Mouse (Mus musculus): ENCODE measurements around the gene Acss3. TPM values are rescaled to one million over a fixed set of nuclear protein-coding genes. Genes with fewer than 3 reads are reported as not detected.

Acss3 gene
- polyA plus RNA-seq, 1 experiment, result not detected

DNA sequence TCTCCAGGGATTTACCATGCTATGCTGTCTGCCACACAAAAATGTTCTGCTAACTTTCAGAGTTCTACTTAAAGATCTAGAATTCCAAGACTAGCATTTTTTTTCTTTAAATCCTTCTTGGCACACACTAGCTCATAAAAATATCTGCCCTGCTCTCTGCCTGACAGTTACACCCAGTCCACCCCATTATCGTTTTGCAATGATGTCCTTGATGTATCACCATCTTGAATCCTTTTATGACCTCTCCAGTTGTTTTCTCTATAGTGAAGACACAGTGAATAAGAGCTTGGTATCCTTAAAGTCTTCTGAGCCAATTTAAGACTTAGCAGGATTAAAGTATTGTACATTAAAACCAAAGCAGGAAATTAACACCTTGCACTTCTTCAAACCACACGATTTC, 4.3 kb downstream of the Acss3 start:
- WGBS, result 93% methylated on average over 2 of the region's 2 CpGs
- no peak for TF ChIP-seq POLR2A (IDR thresholded peaks at IDR 0.05; ENCODE audit: insufficient read depth, low read depth, low read length)
- no peak for TF ChIP-seq CTCF (IDR thresholded peaks at IDR 0.05; ENCODE audit: insufficient read depth, low read depth, low read length)
- Histone ChIP-seq H3K4me3 (ENCODE audit: insufficient read depth, low read depth, low read length) (no peak overlapping the region), H3K4me1 (ENCODE audit: control insufficient read depth, insufficient read depth, low read length) (no peaks in the 10 kb centered on the region), H3K27ac (ENCODE audit: insufficient read depth, low read depth, low read length) (no peak overlapping the region)

DNA sequence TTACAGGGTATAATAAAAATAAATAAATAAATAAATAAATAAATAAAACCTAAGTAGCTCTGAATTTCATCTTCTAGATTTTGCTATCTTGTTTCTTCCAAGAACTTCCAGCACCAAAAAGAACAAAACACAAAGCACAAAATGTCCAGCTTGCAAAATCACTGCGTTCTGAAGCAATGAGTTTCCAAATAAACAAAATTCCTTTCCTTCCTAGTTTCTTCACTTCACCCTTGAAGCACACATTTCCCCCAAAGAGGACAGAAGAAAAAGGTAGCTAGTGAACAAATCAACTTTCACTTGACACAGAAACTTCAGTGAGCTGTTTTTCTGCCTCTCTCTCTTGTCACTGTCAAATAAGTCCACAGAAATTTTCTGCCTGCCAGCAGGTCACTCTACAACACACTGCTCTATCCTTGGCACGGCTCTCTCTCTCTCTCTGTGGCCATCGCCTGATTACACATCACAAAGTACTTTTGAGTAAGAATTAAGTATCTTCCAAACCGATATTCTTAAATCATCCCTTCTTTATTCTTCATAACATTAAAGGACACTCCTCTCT, 6.7 kb downstream of the Acss3 start:
- Histone ChIP-seq H3K4me1 (ENCODE audit: control insufficient read depth, insufficient read depth, low read length) (no peaks in the 10 kb centered on the region), H3K27ac (ENCODE audit: insufficient read depth, low read depth, low read length) (no peak overlapping the region), H3K4me3 (ENCODE audit: insufficient read depth, low read depth, low read length) (no peak overlapping the region)
- 47% methylated on average over 4 of the region's 4 CpGs for WGBS
- TF ChIP-seq CTCF (IDR thresholded peaks at IDR 0.05; ENCODE audit: insufficient read depth, low read depth, low read length) (no peak), POLR2A (IDR thresholded peaks at IDR 0.05; ENCODE audit: insufficient read depth, low read depth, low read length) (no peak)

DNA sequence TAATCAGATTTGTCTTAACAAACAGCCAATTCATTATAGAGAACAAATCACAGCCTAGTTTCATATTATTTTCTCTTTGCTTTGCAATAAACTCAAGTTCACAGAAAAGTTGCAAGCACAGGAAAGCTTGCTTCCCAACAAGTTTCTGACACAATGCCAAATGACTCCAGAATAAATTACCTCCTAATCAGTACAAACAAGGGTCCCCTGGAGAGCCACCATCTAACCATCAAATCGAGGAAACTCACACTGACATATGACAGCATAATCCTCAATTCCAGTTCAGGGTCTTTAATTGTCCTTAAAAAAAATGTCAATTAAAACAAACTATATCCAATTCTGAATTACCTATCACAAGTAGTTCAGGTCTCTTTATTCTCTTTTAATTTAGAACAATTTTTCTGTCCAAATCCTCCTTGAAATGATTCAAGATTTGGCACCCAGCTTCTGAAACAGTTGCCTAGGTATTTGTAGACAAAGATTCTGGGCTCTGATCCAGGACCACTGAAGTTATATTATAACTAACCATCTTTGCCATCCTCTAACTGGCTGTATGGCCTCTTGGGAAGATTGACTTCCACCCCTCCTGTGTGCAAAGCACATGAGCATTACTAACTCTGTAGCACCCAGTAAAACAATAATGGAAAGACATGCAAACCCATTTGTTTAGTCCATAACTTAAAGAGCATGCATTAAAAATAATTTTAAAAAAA, 7.4 kb downstream of the Acss3 start:
- 24% methylated on average over 1 of the region's 1 CpGs for WGBS
- Histone ChIP-seq H3K4me1 (ENCODE audit: control insufficient read depth, insufficient read depth, low read length) (no peaks in the 10 kb centered on the region), H3K27ac (ENCODE audit: insufficient read depth, low read depth, low read length) (no peak overlapping the region), H3K4me3 (ENCODE audit: insufficient read depth, low read depth, low read length) (no peak overlapping the region)
- TF ChIP-seq POLR2A (IDR thresholded peaks at IDR 0.05; ENCODE audit: insufficient read depth, low read depth, low read length) (no peak), CTCF (IDR thresholded peaks at IDR 0.05; ENCODE audit: insufficient read depth, low read depth, low read length) (no peak)

DNA sequence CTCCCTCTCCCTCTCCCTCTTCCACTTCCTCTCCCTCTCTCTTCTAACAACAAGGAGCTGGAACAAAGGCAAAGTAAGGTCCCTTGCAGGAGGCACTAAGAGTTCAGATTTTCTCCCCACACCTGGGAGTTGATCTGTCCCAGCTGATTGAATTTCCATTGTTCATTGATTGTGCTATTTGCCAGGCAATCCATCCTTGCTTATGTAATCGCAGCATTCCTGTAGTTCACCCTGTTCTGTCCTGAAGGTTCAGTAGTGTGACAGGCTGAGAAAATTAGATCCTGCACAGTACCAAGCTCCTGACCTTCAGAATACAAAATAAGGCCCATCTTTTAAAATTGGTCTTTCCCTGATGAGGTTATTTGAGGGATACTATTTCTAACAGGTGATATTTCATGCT, 8.3 kb downstream of the Acss3 start:
- 71% methylated on average over 1 of the region's 1 CpGs for WGBS
- Histone ChIP-seq H3K4me1 (ENCODE audit: control insufficient read depth, insufficient read depth, low read length) (no peaks in the 10 kb centered on the region), H3K4me3 (ENCODE audit: insufficient read depth, low read depth, low read length) (no peak overlapping the region), H3K27ac (ENCODE audit: insufficient read depth, low read depth, low read length) (no peak overlapping the region)
- TF ChIP-seq POLR2A (IDR thresholded peaks at IDR 0.05; ENCODE audit: insufficient read depth, low read depth, low read length) (no peak), CTCF (IDR thresholded peaks at IDR 0.05; ENCODE audit: insufficient read depth, low read depth, low read length) (no peak)

DNA sequence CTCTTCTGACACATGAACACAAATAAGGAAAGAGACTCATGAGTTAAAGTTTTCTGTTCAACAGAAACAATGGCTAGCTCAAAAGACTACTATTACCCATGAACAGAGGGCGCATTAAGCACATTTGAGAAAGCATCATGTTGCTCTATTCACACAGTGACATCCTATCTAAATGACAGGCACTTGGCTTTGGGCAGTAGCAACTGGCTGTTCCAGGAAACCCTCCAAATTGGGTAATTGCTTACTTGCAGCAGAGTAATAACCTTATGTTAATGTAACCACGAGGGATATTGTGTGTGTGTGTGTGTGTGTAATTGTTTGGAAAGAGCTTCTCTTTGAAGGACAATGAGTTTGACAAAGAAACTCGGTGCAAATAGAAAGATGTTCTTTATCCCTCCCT, 29.0 kb downstream of the Acss3 start:
- H3K27ac ChIP-seq (ENCODE audit: insufficient read depth, low read depth, low read length), result no peak overlapping the region
- TF ChIP-seq POLR2A (IDR thresholded peaks at IDR 0.05; ENCODE audit: insufficient read depth, low read depth, low read length) (no peak), CTCF (IDR thresholded peaks at IDR 0.05; ENCODE audit: insufficient read depth, low read depth, low read length) (no peak)
- 37% methylated on average over 3 of the region's 3 CpGs for WGBS
- no peak overlapping the region for H3K4me3 ChIP-seq (ENCODE audit: insufficient read depth, low read depth, low read length)
- H3K4me1 ChIP-seq (ENCODE audit: control insufficient read depth, insufficient read depth, low read length), result no peaks in the 10 kb centered on the region

DNA sequence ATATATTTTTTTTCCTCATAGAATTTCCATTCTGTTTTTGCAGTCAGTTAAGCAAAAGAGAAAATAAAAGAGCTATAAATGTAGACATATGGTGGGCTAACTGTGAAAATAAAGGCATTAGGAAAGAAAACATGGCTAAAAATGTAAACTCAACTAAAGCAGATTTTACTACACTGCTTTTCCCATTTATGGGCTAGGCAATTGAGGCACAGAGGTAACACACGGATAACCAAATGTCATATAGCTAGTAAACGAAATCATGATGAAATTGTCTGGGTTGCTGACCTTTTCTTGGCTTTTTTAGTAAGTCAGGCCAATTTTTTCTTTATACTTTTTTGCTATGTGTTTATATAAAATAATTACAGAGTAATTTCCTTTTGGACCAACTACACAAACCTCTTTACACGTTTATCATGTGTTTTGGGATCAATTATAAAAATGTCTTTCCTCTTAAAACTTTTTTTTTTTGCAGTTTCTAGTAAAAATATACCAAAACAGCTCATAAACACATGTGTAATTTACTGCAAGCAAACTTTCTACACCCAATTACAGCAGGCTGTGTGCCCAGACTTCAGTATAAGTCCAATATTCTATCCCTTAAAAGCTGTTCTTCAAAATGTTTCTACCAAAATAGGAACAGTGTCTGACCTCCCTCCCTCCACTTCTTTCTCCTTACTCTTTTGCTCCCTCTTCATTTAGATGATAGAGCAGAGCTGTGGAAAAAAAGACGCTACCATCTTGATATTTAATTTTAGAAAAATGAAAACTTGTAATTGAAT, 69.4 kb downstream of the Acss3 start:
- 80% methylated on average over 4 of the region's 4 CpGs for WGBS

DNA sequence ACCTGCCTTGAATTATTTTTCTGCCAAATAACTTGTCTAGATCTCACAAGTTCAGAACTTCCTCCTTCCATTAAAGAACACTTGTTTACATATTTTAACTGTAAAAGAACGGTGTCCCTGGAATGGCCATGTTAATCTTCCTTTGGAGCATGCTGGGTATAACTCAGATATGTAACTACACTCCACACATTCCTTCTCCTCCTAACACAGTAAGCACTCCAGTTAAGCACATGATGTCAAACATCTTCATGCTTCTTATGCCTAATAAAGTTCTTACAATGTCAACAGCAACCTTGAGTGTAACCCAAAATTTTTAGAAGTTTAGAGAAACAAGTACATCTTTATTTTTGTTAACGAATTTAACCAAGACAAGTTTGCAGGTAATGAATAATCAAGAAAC, 73.0 kb downstream of the Acss3 start:
- 86% methylated on average over 2 of the region's 2 CpGs for WGBS
- Histone ChIP-seq H3K4me1 (ENCODE audit: control insufficient read depth, insufficient read depth, low read length) (no peaks in the 10 kb centered on the region), H3K27ac (ENCODE audit: insufficient read depth, low read depth, low read length) (no peak overlapping the region), H3K4me3 (ENCODE audit: insufficient read depth, low read depth, low read length) (no peak overlapping the region)
- TF ChIP-seq CTCF (IDR thresholded peaks at IDR 0.05; ENCODE audit: insufficient read depth, low read depth, low read length), result no peak
- TF ChIP-seq POLR2A (IDR thresholded peaks at IDR 0.05; ENCODE audit: insufficient read depth, low read depth, low read length), result no peak

More for the DNA sequence above, 69.4 kb downstream of the Acss3 start:
- TF ChIP-seq CTCF (IDR thresholded peaks at IDR 0.05; ENCODE audit: insufficient read depth, low read depth, low read length), result no peak
- TF ChIP-seq POLR2A (IDR thresholded peaks at IDR 0.05; ENCODE audit: insufficient read depth, low read depth, low read length), result no peak
- H3K27ac ChIP-seq (ENCODE audit: insufficient read depth, low read depth, low read length), result no peak overlapping the region
- H3K4me1 ChIP-seq (ENCODE audit: control insufficient read depth, insufficient read depth, low read length), result no peaks in the 10 kb centered on the region
- no peak overlapping the region for H3K4me3 ChIP-seq (ENCODE audit: insufficient read depth, low read depth, low read length)

DNA sequence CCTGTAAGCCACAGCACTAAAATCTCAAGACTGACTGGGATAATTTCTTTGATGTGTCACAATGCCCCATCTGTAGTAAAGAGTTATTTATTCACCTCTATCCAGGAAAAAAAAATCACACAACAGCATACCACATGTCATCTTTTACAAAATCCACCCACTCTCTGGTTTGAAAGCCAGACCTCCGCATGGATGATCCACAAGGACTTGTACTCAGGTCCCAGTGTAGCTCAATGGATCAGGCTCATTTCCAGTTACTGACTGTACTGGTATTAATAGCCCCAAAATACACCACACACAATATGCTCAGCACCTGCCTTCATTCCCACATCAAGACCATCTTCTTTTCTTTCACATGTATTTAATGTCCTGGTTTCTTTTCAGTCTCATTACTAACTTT, 80.8 kb downstream of the Acss3 start:
- Histone ChIP-seq H3K4me1 (ENCODE audit: control insufficient read depth, insufficient read depth, low read length) (no peaks in the 10 kb centered on the region), H3K4me3 (ENCODE audit: insufficient read depth, low read depth, low read length) (no peak overlapping the region), H3K27ac (ENCODE audit: insufficient read depth, low read depth, low read length) (no peak overlapping the region)
- TF ChIP-seq CTCF (IDR thresholded peaks at IDR 0.05; ENCODE audit: insufficient read depth, low read depth, low read length), result no peak
- no peak for TF ChIP-seq POLR2A (IDR thresholded peaks at IDR 0.05; ENCODE audit: insufficient read depth, low read depth, low read length)
- WGBS, result 96% methylated on average over 1 of the region's 1 CpGs

DNA sequence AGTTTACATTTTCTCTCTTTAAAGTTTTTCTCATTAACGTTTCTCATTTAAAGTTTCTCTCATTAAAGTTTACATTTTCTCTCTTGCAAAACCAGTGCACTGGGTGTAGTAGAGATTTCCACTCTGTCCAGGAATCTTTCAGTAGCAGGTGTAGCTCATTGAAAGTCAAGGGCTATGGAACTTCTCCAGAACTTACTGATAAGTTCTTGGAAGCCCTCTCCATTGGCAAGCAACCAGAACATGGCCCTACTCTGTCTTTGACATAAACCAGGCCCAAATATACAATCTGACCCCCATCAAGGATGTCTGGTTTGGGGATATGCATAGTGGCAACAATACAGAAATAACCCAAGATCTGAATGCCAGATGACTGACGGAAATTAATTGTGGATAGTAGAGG, 82.6 kb downstream of the Acss3 start:
- Histone ChIP-seq H3K27ac (ENCODE audit: insufficient read depth, low read depth, low read length) (no peak overlapping the region), H3K4me1 (ENCODE audit: control insufficient read depth, insufficient read depth, low read length) (no peaks in the 10 kb centered on the region), H3K4me3 (ENCODE audit: insufficient read depth, low read depth, low read length) (no peak overlapping the region)
- TF ChIP-seq POLR2A (IDR thresholded peaks at IDR 0.05; ENCODE audit: insufficient read depth, low read depth, low read length) (no peak), CTCF (IDR thresholded peaks at IDR 0.05; ENCODE audit: insufficient read depth, low read depth, low read length) (no peak)
- 91% methylated on average over 2 of the region's 2 CpGs for WGBS

Measured in olfactory bulb, adult 2 months (tissue).